Mouse (Mus musculus): ENCODE measurements around the gene Dnah17. TPM values are rescaled to one million over a fixed set of nuclear protein-coding genes. Genes with fewer than 3 reads are reported as not detected.

The Dnah17 gene
- 0.07 TPM for polyA plus RNA-seq (2015; fragmentation: Illumina TruSeq; extraction: RNeasy Lipid Tissue Mini Kit (QIAGEN cat#74804); ENCODE audit: low read depth, low replicate concordance)

DNA sequence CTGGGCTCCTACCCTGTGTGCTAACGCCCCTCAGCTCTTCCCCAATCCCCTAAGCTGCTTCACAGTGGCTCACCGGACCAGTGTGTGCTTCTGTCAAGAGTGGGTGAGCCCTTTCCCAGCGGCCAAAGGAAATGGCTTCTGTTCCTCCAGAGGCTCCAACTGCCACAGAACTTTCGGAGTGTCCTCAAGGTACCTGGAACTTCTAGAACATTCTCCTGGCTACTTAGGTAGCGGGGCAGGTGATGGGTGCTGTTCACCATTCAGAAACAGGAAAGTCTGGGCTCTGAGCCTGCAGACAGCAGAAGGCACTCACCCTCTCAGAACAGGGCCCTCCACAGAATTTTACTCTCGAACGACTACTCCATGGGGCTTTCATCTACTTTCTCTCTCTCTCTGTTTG lies at the start of gene Dnah17:
Gene Dnah17, minus strand, starts transcription at position 101 of the 400 bp plus-strand sequence.

DNA sequence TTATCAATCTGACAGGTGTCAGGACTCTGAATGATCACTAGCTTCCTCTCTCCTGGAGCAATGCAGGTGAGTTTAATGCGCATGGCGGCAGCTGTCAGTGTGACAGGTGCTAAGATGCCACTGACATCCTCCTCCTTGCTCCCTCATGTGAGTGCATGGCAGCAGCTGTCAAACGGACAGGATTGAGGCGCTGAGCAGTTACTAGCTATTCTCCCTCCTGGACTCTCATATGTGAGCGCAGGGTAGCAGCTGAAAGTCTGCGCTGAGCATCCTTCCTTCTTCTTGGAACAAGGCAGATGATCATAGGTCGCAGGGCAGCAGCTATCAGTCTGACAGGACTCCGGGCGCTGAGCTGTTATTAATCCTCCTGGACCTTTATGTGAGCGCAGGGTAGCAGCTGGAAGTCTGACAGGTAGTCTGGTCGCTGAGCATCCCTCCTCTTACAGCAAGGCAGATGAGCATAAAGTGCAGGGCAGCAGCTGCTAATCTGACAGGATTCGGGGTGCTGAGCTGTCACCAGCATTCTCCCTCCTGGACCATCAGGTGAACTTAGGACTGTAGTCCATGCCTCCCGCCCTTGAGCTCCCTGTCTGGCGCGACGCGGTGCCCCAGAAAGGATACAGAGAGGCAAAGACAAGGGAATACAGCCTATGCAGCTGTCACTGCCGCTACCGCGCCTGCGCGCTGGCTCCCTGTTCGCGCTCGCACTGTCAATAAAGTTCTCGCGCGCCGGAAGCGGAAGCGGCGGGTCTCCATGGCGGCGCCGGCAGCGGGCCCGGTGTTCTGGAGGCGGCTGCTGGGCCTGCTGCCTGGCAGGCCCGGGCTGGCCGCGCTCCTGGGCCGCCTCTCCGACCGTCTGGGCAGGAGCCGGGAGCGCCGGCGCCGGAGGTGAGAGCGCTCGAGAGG lies 144.1 kb downstream of the Dnah17 start, which contains the start of gene Pgs1:
Gene Pgs1, plus strand, starts transcription at position 167 of the 906 bp plus-strand sequence.

Other genes starting within 250 kb of the Dnah17 start
- 2.1 TPM for gene Socs3, start 160.6 kb downstream of the Dnah17 start, polyA plus RNA-seq (2015; fragmentation: Illumina TruSeq; extraction: RNeasy Lipid Tissue Mini Kit (QIAGEN cat#74804); ENCODE audit: low read depth, low replicate concordance)
- gene Pgs1, start 144.3 kb downstream of the Dnah17 start, polyA plus RNA-seq (2015; fragmentation: Illumina TruSeq; extraction: RNeasy Lipid Tissue Mini Kit (QIAGEN cat#74804); ENCODE audit: low read depth, low replicate concordance), result 64.0 TPM
- 67.5 TPM for gene Cyth1, start 118.0 kb upstream of the Dnah17 start, polyA plus RNA-seq (2015; fragmentation: Illumina TruSeq; extraction: RNeasy Lipid Tissue Mini Kit (QIAGEN cat#74804); ENCODE audit: low read depth, low replicate concordance)
- gene Usp36, start 159.6 kb upstream of the Dnah17 start, polyA plus RNA-seq (2015; fragmentation: Illumina TruSeq; extraction: RNeasy Lipid Tissue Mini Kit (QIAGEN cat#74804); ENCODE audit: low read depth, low replicate concordance), result 16.7 TPM
- gene Cep295nl, start 211.9 kb upstream of the Dnah17 start, polyA plus RNA-seq (2015; fragmentation: Illumina TruSeq; extraction: RNeasy Lipid Tissue Mini Kit (QIAGEN cat#74804); ENCODE audit: low read depth, low replicate concordance), result not detected
- 182 TPM for gene Timp2, start 225.1 kb upstream of the Dnah17 start, polyA plus RNA-seq (2015; fragmentation: Illumina TruSeq; extraction: RNeasy Lipid Tissue Mini Kit (QIAGEN cat#74804); ENCODE audit: low read depth, low replicate concordance)